Mouse (Mus musculus): ENCODE measurements around the gene Btbd1.

Gene Btbd1
- long read RNA-seq, experiment 1, transcript Btbd1-201 (8 exons, 3,001 nt): major isoform, 117 of 140 reads
- long read RNA-seq, experiment 1, partial matches to known transcripts: 10 of 140 reads
- long read RNA-seq, experiment 1, other reads (novel, unspliced or antisense): 13 of 140 reads
- long read RNA-seq, experiment 2, transcript Btbd1-201 (8 exons, 3,001 nt): major isoform, 124 of 161 reads
- long read RNA-seq, experiment 2, partial matches to known transcripts: 15 of 161 reads
- long read RNA-seq, experiment 2, other reads (novel, unspliced or antisense): 22 of 161 reads

- intact Hi-C loops (cut with DNase I): no loop called here
These were observed at the start of gene Btbd1 for GRCm38 (mm10) chr7:81829379-81829894. Gene Btbd1 (minus strand): TSS chr7:81829431.

GRCm38 (mm10) chr7:81875372-81875771 is 46.1 kb upstream of the Btbd1 start:
- intact Hi-C loops (cut with DNase I): no loop called here

- intact Hi-C loops (cut with DNase I): loop anchor here (5.0 kb wide), 1 partner anchor 58 kb away; the partner anchor contains the start of gene Hdgfl3
These were observed 45.4 kb upstream of the Btbd1 start for GRCm38 (mm10) chr7:81874636-81875035.

DNA sequence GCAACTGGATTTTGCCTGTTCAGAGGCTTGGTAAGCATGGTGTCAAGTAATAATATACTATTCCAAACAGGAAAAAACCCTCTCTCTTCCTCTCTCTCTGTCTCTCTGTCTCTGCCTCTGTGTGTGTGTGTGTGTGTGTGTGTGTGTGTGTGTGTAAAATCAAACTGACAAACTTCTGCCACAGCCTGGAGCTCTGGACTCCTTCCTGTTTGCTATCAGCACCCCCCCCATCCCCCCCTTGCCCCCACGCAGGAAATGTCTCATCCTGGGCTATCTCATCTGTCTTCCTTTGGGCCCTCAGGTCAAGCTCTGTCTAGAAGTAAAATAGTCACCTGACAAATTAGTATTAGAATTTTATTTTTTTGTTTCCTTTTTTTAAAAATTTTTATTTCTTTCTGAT is 44.6 kb upstream of the Btbd1 start:
- intact Hi-C loops (cut with DNase I): loop anchor here (5.0 kb wide), 1 partner anchor 58 kb away; the partner anchor contains the start of gene Hdgfl3

DNA sequence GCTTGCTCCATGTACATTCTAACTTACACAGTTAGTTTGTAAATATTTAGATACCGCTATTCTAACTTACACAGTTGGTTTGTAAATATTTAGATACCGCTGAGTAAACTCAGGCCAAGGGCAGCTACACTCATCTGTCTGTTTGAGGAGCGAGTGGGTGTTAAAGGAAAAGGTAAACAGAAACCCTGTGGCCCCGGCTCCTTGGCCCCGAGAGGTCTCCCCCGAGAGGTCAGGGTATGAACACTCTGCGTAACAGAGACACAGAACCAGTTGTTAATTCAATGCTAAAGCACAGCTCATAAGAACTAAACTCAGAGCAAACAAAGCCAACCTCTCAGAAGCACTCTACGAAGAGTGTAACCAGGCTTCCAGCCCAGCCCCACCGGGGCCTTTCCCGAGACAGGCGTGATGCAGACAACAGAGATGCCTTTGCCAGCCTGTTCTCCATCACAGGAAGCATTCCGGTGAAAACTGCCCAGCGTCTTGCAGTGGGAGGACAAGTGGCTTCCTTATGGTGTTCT is 43.3 kb upstream of the Btbd1 start:
- intact Hi-C loops (cut with DNase I): loop anchor here (5.0 kb wide), 1 partner anchor 60 kb away; the partner anchor contains the start of gene Hdgfl3

DNA sequence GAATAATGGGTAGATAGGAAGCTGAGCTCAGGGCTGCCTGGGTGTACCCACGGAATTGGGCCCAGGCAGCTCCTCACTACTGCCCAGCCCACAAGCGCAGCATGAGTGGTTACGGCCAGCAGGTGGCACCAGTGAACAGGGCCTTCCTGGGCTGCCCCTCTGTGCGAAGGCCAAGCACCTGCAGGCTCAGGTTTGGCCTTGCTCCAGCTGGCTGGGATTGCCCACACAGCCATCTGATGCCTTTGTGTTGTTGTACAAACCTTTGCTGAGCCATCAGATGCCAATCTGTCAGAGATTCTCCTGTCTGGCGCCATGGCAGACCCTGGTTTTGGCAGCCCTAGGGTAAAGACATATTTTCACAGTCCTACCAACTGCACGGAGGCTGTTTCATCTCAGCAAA is 38.9 kb upstream of the Btbd1 start:
- intact Hi-C loops (cut with DNase I): loop anchor here (2.0 kb wide), 1 partner anchor 87 kb away; no protein-coding TSS in a partner anchor

DNA sequence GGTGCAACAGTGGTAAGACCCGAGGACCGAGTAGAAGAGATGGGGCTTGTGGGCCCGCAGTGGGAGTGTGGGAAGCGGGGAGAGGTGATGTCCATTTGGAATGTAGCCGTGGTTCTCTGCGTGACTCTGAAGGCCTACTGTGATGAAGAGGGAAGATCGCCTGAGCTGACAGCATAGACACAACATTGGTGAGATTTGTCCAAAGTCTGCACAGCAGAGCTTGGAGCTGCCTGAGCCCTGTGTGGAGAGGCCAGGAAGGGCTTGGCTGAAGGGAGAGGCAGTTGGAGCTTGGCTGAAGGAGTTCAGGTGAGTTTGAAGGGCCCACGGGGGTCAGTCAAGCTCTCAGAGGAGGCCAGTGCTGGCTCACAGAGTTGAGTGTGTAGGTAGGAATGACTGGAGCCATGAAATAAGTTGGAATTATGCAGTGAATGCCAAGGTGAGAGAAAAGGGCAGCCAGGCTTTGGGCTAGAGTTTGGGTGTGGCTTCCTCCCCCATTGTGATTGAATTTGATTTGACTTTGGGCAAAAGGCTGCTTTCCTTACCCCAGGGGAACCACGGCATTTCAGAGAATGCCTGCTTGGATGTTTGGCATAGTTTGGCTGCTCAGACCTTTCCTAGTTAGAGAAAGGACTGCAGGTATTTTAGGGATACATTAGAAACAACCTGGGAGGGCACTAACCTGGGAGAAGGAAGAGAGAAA is 38.1 kb upstream of the Btbd1 start:
- intact Hi-C loops (cut with DNase I): no loop called here

- intact Hi-C loops (cut with DNase I): no loop called here
These were observed 36.7 kb upstream of the Btbd1 start for GRCm38 (mm10) chr7:81865937-81866336.

GRCm38 (mm10) chr7:81864552-81864951 is 35.3 kb upstream of the Btbd1 start:
- intact Hi-C loops (cut with DNase I): no loop called here

DNA sequence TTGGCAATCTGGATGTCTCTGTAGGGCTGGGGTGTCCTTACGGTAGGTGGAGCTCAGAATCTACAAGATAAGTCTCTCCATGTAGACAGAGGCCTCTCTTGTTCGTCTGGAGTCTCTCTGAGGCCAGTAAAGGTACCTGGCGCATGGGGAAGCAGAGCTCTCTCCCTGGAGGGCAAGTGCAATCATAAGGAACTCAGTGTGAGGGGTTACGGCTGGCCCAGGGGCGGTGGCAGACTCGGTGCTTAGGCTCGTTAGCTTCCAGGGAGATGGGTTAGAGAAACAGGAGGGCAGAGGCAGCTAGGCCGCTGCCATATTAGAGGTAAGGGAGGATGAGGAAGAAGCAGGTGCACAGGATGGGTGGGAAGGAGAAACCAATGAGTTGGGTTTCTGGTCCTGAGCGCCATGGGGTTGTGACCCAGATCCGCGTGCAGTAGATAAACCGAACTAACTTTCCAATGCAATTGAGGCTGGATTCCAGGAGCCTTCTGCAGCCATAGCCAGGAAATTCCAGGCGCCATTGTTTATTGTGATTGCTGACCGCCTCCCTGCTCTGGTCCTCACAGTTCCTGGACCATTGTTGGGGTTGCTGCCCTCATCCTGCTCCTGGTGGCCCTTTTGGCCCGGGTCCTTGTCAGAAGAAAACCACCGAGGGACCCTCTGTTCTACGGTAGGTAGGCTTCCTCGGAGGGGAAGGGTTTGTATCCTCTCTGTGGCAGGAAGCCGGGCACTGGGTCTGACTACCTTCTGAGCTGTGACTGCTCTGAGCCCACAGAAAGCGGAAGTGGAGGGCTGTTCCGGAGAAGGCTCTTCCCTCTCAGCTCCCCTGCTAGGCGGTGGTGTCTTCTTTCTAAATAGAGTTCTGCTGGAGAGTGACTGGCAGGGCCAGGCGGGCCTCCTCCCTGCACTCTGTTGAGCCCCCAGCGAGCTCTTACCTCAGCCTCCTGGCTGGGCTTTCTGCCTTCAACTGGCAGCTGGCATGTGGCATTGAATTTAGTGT is 33.7 kb upstream of the Btbd1 start:
- intact Hi-C loops (cut with DNase I): no loop called here

GRCm38 (mm10) chr7:81861921-81862320 is 32.7 kb upstream of the Btbd1 start:
- intact Hi-C loops (cut with DNase I): no loop called here

- intact Hi-C loops (cut with DNase I): no loop called here
These were observed 32.2 kb upstream of the Btbd1 start for GRCm38 (mm10) chr7:81861461-81861860.

DNA sequence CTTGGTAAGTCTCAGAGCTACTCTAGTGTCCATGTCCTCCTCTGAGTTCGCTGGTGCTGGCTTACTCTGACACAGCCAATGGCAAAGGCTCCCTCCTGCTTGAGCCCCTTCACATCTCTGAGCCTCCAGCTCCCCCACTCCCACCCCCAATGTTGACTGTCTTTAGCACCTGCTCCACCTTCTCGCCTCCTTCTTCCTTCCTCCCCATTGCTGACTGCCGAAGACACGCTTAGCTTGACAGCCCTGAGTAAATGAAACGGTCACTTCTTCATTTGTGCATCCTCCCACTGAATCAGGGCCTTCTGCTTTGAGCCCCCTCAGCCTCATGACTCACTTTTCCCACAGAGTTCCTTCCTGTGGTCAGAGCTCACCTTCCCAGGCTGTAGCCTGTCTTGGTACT is 31.8 kb upstream of the Btbd1 start:
- intact Hi-C loops (cut with DNase I): no loop called here

- intact Hi-C loops (cut with DNase I): no loop called here
These were observed 30.8 kb upstream of the Btbd1 start for GRCm38 (mm10) chr7:81860071-81860470.

DNA sequence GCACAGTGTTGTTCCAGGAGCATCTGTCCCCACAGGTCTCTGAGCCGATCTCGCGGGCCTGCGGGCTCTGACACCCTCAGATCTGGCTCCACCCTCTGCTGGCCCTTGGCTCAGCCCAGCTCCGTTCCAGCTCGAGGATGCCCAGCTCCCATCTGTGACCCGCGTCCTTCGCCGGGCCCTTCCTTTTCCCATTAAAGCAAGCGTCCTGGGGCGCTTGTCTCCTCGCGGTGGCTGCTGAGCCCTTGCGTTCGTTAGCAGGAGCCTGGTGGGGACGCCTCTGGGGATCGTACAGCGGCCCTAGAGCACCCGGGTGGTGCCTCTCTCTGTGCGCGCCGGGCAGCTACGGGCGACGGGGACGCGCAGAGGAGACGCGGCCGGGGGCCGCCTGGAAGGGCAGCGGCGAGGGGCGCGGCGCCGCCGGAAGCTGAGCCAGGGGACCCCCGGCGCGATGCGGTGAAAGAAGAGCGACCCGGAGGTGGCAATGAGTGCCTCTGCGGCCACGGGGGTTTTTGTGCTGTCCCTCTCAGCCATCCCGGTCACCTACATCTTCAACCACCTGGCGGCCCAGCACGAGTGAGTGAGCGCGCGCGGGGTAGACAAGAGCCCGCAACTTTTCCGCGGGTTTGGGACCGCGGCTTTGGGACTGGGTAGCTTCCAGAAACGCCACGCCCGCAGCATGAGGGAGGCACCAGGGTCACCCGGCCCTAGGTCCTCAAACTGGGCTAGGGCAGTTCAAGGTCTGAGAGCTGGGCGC is 29.9 kb upstream of the Btbd1 start, which contains the start of gene Tm6sf1:
Gene Tm6sf1, plus strand, starts transcription at position 34 of the 754 bp plus-strand sequence.
- intact Hi-C loops (cut with DNase I): no loop called here

DNA sequence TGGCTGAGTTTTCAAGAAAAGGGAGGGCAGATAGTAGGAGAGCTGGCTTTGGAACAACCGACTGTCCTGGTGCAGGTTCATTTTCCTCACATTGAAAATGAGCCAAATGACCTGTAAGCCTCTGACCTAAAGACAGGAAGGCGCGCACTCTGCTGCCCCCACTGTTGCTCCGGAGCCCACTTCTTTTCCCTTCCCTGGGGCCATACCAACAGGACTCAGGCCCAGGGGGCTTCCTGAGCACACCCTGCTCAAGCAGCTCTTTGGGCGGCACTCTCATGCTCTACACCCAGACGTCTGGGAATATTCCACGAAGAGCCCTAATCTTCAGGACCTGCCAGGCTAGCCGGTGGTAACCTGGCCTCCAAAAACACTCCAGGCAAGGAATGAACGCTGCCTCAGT is 29.0 kb upstream of the Btbd1 start:
- intact Hi-C loops (cut with DNase I): no loop called here

GRCm38 (mm10) chr7:81856221-81856620 is 27.0 kb upstream of the Btbd1 start:
- intact Hi-C loops (cut with DNase I): no loop called here

GRCm38 (mm10) chr7:81855694-81856093 is 26.5 kb upstream of the Btbd1 start, which contains the start of gene Gm10160:
Gene Gm10160 (minus strand): TSS chr7:81855794.
- intact Hi-C loops (cut with DNase I): no loop called here

GRCm38 (mm10) chr7:81854568-81855307 is 25.5 kb upstream of the Btbd1 start:
- intact Hi-C loops (cut with DNase I): no loop called here

All from adrenal gland (tissue).